Mouse (Mus musculus) stomach, postnatal 0 days (tissue): ENCODE data around the gene Asrgl1.

Source experiments
- CTCF ChIP-seq: IDR thresholded peaks from 2 replicates; pipeline ENCODE4 v1.5.1; 2016; ENCODE audit warnings: antibody characterized with exemption, low read depth, mild to moderate bottlenecking, moderate library complexity
- EP300 ChIP-seq: optimal IDR thresholded peaks from 2 replicates; pipeline ENCODE3; 2016; ENCODE audit warnings: antibody characterized with exemption

GRCm38 (mm10) chr19:9108536-9108935 is 26.9 kb downstream of the Asrgl1 start:
- TF ChIP-seq CTCF (peak; percentile 44), EP300 (no peak)
